In the genomic region with DNA sequence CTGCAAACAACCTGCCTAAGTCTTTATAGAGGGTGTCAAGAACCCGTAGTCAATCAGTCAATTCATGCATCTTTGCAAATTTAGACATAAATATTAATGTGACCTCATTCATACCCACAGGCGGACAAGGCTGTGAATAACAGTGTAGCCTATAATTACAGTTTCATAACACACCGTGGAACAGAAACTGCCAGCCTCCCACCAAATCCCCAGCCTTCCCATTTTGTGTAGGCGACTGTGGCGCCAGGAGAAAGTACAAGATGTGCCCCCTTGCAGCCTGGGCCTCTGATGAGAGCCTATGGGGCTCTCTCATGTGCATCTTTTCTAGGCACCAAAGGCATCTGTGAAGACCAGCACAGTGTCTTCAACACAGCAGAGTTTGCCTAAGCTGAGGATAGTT, we compare ENCODE assay signal across 14 mouse cellular contexts.
DNase-seq lines count a peak whose midpoint lies in the region; TF ChIP-seq lines count a peak whose summit lies in the region.
"Had no signal": no experiment of that assay in that cellular context is flagged by ENCODE, and none has a peak within 500 bp of the region (broad histone marks: within the 10 kb centered on the region; RNA-seq: fewer than 3 reads in every experiment).

No protein-coding gene starts in this region.

- TF ChIP-seq POLR2A in brain, embryonic 14.5 days (IDR thresholded peaks at IDR 0.05; ENCODE audit: borderline replicate concordance, extremely low read depth, insufficient read depth, insufficient read length, poor library complexity, severe bottlenecking), result no peak

- intact Hi-C loops in left cerebral cortex, postnatal 14 days (cut with DNase I), result no loop called here

- DNase-seq in layer of hippocampus, adult 8-10 months (ENCODE audit: low spot score in 2 of 2), result peak; percentile 8 to 19
- DNase-seq in layer of hippocampus, postnatal 25 days (ENCODE audit: extremely low spot score in 1 of 2, low spot score in 1 of 2), result no peak
- peak; percentile 78 for DNase-seq in brain, adult 2 months (ENCODE audit: low read depth, low spot score)
- peak; percentile 57 for DNase-seq in brain, embryonic 14.5 days (ENCODE audit: low read depth)
- peak; percentile 39 to 48 for DNase-seq in left cerebral cortex, postnatal 14 days (ENCODE audit: low spot score in 2 of 2)
- no peak for DNase-seq in c-Kit-positive CD71-positive TER-119-positive erythroid progenitor cells, embryonic 14.5 days (ENCODE audit: low spot score)
- no peak for DNase-seq in liver
- DNase-seq: adrenal gland, postnatal 36 days; cerebellum, postnatal 10 days; gastrocnemius, postnatal 10 days; kidney, adult 9 months; kidney, postnatal 36 days; liver, postnatal 0 days; spleen, adult 18-20 months had no signal

- TF ChIP-seq CTCF in brain, embryonic 14.5 days (IDR thresholded peaks at IDR 0.05; ENCODE audit: borderline replicate concordance, extremely low read depth, insufficient read depth, insufficient read length), result no peak

Comparison
In these comparisons a context has a peak if more than half of its experiments do, and no peak if none do; other contexts are left out.
1. DNase-seq: peak in layer of hippocampus, adult 8-10 months (2 of 2), brain, adult 2 months (single experiment), brain, embryonic 14.5 days (single experiment) and left cerebral cortex, postnatal 14 days (2 of 2); none in layer of hippocampus, postnatal 25 days (0 of 2), c-Kit-positive CD71-positive TER-119-positive erythroid progenitor cells, embryonic 14.5 days (single experiment) and liver (single experiment).